Mouse (Mus musculus) limb, embryonic 14.5 days (tissue): Measurements from ENCODE around the gene Iqcn. TPM values are rescaled to one million over a fixed set of nuclear protein-coding genes. Genes with fewer than 3 reads are reported as not detected.

Experiments used
- ATAC-seq: fragments of 200-750 bp; cut with Nextera tagmentation; 2 replicates; pipeline ENCODE4 v1.8.0; 2017; ENCODE audit warnings: low read depth, moderate number of reproducible peaks, moderate TSS enrichment; ENCODE audit not compliant: low FRiP score
- DNase-seq: peaks from one replicate; pipeline ENCODE4 v3.0.0-alpha.2; 2015; ENCODE audit warnings: low spot score
- H3K27ac ChIP-seq: fragments of 300-500 bp; sonication (generic); replicated peaks from 2 replicates; pipeline ENCODE4 v1.5.1; 2014; ENCODE audit warnings: low read depth, mild to moderate bottlenecking, low read length, moderate library complexity, mixed read lengths
- H3K27me3 ChIP-seq: fragments of 300-500 bp; sonication (generic); 2 replicates; pipeline ENCODE4 v1.6.1; 2014; ENCODE audit warnings: low read length, mixed read lengths; ENCODE audit not compliant: control insufficient read depth, insufficient read depth
- H3K36me3 ChIP-seq: fragments of 300-500 bp; sonication (generic); 2 replicates; pipeline ENCODE4 v1.6.1; 2014; ENCODE audit warnings: mild to moderate bottlenecking, low read length, moderate library complexity, mixed read lengths; ENCODE audit not compliant: control insufficient read depth, insufficient read depth
- H3K4me1 ChIP-seq: fragments of 300-500 bp; sonication (generic); 2 replicates; pipeline ENCODE4 v1.6.1; 2014; ENCODE audit warnings: antibody characterized with exemption, low read length, mixed read lengths; ENCODE audit not compliant: control insufficient read depth, insufficient read depth
- H3K4me2 ChIP-seq: fragments of 300-500 bp; sonication (generic); replicated peaks from 2 replicates; pipeline ENCODE4 v1.6.1; 2014; ENCODE audit warnings: low read depth, mild to moderate bottlenecking, low read length, moderate library complexity; ENCODE audit not compliant: severe bottlenecking
- H3K4me3 ChIP-seq: fragments of 300-500 bp; sonication (generic); replicated peaks from 2 replicates; pipeline ENCODE4 v1.5.1; 2014; ENCODE audit warnings: low read length
- H3K9ac ChIP-seq: fragments of 300-500 bp; sonication (generic); 2 replicates; pipeline ENCODE4 v1.6.1; 2014; ENCODE audit warnings: mild to moderate bottlenecking, low read depth, low read length, moderate library complexity; ENCODE audit not compliant: severe bottlenecking
- H3K9me3 ChIP-seq: fragments of 300-500 bp; sonication (generic); 2 replicates; pipeline ENCODE4 v1.6.1; 2016; ENCODE audit warnings: low read length; ENCODE audit not compliant: control insufficient read depth
- POLR2A ChIP-seq: fragments of 200-500 bp; IDR thresholded peaks from 2 replicates; pipeline ENCODE4 v1.8.0; 2012; ENCODE audit warnings: inconsistent platforms, mild to moderate bottlenecking, moderate library complexity, borderline replicate concordance; ENCODE audit not compliant: insufficient read depth, insufficient read length; ENCODE audit errors: extremely low read depth
- WGBS: fragments of 180-500 bp; shearing (Covaris S2); extraction: QIAGEN DNeasy Blood & Tissue Kit; methylation state at CpG from one replicate; pipeline ENCODE4 v1.1.7; 2014; 5-methylcytosine and 5-hydroxymethylcytosine counted together
- polyA plus RNA-seq, 2 experiments: library from polyadenylated mRNA; depleted of rRNA in 1 of 2; stranded (reverse) in 1 of 2; unstranded in 1 of 2; fragments of >200 nt; fragmentation: Nextera tagmentation in 1 of 2; extraction: Ambion mirVana in 1 of 2; gene quantifications; 2 replicates each; pipeline versions ENCODE4 v1.2.1 to v1.2.3; 2012 to 2014

The Iqcn gene
- polyA plus RNA-seq, 2 experiments, result 0.04 to 0.10 TPM

- no peak for TF ChIP-seq POLR2A
- Histone ChIP-seq H3K27me3 (no peaks in the 10 kb centered on the region), H3K9ac (peak within 1 kb of the TSS; percentile 81), H3K4me2 (peak within 1 kb of the TSS; percentile 96), H3K4me3 (peak within 1 kb of the TSS; percentile 77), H3K36me3 (peaks cover 23% of the 10 kb centered on the region), H3K4me1 (peaks cover 18% of the 10 kb centered on the region), H3K9me3 (no peaks in the 10 kb centered on the region), H3K27ac (peak within 1 kb of the TSS; percentile 72)
- 7% methylated on average over 37 of the region's 37 CpGs for WGBS
- DNase-seq, result peak; percentile 100
- ATAC-seq, result peak; percentile 98
These were observed 51.0 kb downstream of the Iqcn start, which contains the start of gene Rab3a for GRCm38 (mm10) chr8:70754043-70754870. Gene Rab3a (plus strand): TSS chr8:70754679.

DNA sequence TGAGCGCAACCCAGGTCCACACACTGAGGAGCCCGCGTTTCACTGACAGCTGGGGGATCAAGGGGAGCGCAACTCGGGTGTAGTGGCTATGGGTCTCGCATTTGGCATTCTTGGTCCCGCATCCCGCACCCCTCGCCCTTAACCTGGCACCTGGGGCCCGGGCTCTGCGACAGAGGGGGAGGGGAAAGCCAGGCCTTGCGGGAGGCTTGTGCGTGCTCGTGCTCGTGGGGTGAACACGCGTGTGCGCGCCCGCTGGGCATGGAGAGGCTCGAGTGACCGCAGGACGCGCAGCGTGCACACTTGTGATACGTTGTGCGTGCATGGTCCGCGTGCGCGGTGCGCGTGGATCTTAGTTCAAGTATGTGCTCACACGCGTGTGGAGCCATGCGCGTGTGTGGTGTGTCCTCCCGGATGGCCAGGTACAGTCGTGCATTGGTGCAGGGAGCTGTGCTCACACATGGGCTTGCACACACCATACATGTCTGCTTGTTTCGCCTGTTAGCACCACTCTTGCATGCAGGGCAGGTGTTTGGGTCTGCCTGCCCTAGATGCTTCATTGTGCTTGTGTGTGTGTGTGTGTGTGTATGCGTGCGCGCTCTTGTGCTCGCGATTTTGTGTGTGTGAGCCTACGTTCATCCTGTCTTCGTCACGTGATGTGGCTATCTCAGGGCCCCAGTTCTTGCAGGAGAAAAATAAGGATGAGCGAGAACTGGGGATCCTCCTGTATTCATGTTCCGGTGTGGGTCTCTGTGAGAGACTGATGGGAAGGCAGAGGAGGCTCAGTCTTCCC is 51.8 kb downstream of the Iqcn start:
- peak overlapping the region; percentile 81 for H3K9ac ChIP-seq
- H3K4me2 ChIP-seq, result peak overlapping the region; percentile 96
- peak overlapping the region; percentile 77 for H3K4me3 ChIP-seq
- H3K27me3 ChIP-seq, result no peaks in the 10 kb centered on the region
- peak overlapping the region; percentile 68 for H3K27ac ChIP-seq
- TF ChIP-seq POLR2A, result no peak
- 12% methylated on average over 50 of the region's 50 CpGs for WGBS
- no peak for DNase-seq
- ATAC-seq, result peak; percentile 23
- H3K4me1 ChIP-seq, result peaks cover 21% of the 10 kb centered on the region
- no peaks in the 10 kb centered on the region for H3K9me3 ChIP-seq
- H3K36me3 ChIP-seq, result peaks cover 23% of the 10 kb centered on the region

- TF ChIP-seq POLR2A, result no peak
- H3K4me1 ChIP-seq, result peaks cover 24% of the 10 kb centered on the region
- H3K4me3 ChIP-seq, result peak overlapping the region; percentile 77
- ATAC-seq (no peak), DNase-seq (no peak)
- H3K36me3 ChIP-seq, result peaks cover 23% of the 10 kb centered on the region
- H3K9me3 ChIP-seq, result no peaks in the 10 kb centered on the region
- 84% methylated on average over 24 of the region's 24 CpGs for WGBS
- no peak overlapping the region for H3K27ac ChIP-seq
- H3K9ac ChIP-seq, result peak overlapping the region; percentile 81; the same call in 1 of the 2 replicates
- H3K27me3 ChIP-seq, result no peaks in the 10 kb centered on the region
- H3K4me2 ChIP-seq, result peak overlapping the region; percentile 96
These were observed 52.6 kb downstream of the Iqcn start for GRCm38 (mm10) chr8:70755661-70756475.

DNA sequence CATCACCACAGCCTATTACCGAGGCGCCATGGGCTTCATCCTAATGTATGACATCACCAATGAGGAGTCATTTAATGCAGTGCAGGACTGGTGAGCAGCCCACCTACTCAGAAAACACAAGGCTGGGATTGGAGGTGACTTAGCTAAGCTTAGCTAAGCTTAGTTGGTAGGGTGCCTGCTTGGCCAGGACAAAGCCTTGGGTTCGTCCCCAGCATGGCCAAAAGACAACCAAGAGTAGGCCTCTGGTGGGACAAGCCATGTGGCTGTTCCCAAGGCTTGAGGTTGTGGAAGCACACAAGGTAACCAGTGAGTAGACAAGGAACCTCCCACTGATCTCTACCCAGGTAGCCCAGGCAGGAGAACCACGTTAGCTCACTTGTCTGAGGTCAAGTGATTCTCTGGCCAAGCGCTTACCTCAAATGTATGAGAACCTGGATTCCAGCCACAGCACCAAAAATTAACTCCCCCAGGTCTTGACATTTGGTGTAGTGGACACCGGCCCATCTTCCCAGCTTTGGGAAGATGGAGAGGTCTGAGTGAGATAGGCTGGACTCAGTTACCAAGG is 53.3 kb downstream of the Iqcn start:
- no peaks in the 10 kb centered on the region for H3K9me3 ChIP-seq
- no peak overlapping the region for H3K9ac ChIP-seq
- peaks cover 23% of the 10 kb centered on the region for H3K36me3 ChIP-seq
- no peak overlapping the region for H3K4me3 ChIP-seq
- DNase-seq, result no peak
- ATAC-seq, result no peak
- H3K27me3 ChIP-seq, result no peaks in the 10 kb centered on the region
- no peak overlapping the region for H3K4me2 ChIP-seq
- peaks cover 24% of the 10 kb centered on the region for H3K4me1 ChIP-seq
- WGBS, result 91% methylated on average over 6 of the region's 6 CpGs
- no peak overlapping the region for H3K27ac ChIP-seq
- no peak for TF ChIP-seq POLR2A
